Mouse (Mus musculus) heart, adult 2 months (tissue): ENCODE data around the gene Nos1ap. TPM values are rescaled to one million over a fixed set of nuclear protein-coding genes. Genes with fewer than 3 reads are reported as not detected.

Experiments
- DNase-seq, 2 experiments: peaks; one replicate each; pipeline ENCODE4 v3.0.0; 2021
- H3K27ac ChIP-seq: fragments of 200-600 bp; 2 replicates; pipeline ENCODE4 v1.8.1; 2022
- H3K27me3 ChIP-seq: fragments of 200-500 bp; 2 replicates; pipeline ENCODE4 v1.6.1; 2012; ENCODE audit warnings: mild to moderate bottlenecking, low read length, inconsistent platforms, mixed read lengths; ENCODE audit not compliant: control insufficient read depth, insufficient read depth
- H3K36me3 ChIP-seq: fragments of 200-500 bp; 2 replicates; pipeline ENCODE4 v1.6.1; 2012; ENCODE audit warnings: low read length, inconsistent platforms; ENCODE audit not compliant: control insufficient read depth, insufficient read depth
- H3K4me1 ChIP-seq: fragments of 200-500 bp; 2 replicates; pipeline ENCODE4 v1.6.1; 2011; ENCODE audit warnings: low read length; ENCODE audit not compliant: control insufficient read depth, insufficient read depth
- H3K4me3 ChIP-seq: fragments of 200-600 bp; 2 replicates; pipeline ENCODE4 v1.8.1; 2022
- H3K79me2 ChIP-seq: fragments of 200-500 bp; replicated peaks from 2 replicates; pipeline ENCODE4 v1.6.1; 2012; ENCODE audit warnings: mild to moderate bottlenecking, inconsistent platforms, low read length, moderate library complexity, mixed read lengths; ENCODE audit not compliant: control insufficient read depth, insufficient read depth
- H3K9ac ChIP-seq: fragments of 200-500 bp; 2 replicates; pipeline ENCODE4 v1.6.1; 2012; ENCODE audit warnings: low read depth, mild to moderate bottlenecking, control low read depth, inconsistent platforms, low read length, mixed read lengths
- CTCF ChIP-seq: fragments of 200-600 bp; IDR thresholded peaks from 2 replicates; pipeline ENCODE4 v1.8.1; 2022; ENCODE audit warnings: antibody characterized with exemption, mild to moderate bottlenecking, moderate library complexity
- EP300 ChIP-seq: fragments of 200-500 bp; IDR thresholded peaks from 2 replicates; pipeline ENCODE4 v1.6.1; 2011; ENCODE audit warnings: low read depth, low read length, control low read depth; ENCODE audit not compliant: insufficient read depth
- POLR2A ChIP-seq: fragments of 200-500 bp; IDR thresholded peaks from 2 replicates; pipeline ENCODE4 v1.6.1; 2011; ENCODE audit warnings: mild to moderate bottlenecking, low read depth, low read length, control low read depth; ENCODE audit not compliant: insufficient read depth
- WGBS: fragments of 180-500 bp; shearing (Covaris S2); methylation state at CpG from one replicate; pipeline ENCODE4 v1.1.7; 2018; 5-methylcytosine and 5-hydroxymethylcytosine counted together
- intact Hi-C: fragments of 180-260 bp; cut with DNase I; formaldehyde crosslinking; loops from one replicate; pipeline ENCODE4 v1.15.1; 2025
- polyA plus RNA-seq: library from polyadenylated mRNA; depleted of rRNA; stranded (reverse); fragments of >200 nt; gene quantifications from 2 replicates; pipeline ENCODE4 v1.2.3, GENCODE M21; 2012
- total RNA-seq, 2 experiments: library from RNA; stranded (reverse); gene quantifications; 2 replicates each; pipeline ENCODE4 v1.2.3; 2021

The Nos1ap gene
- total and polyA plus RNA-seq, 3 experiments = 11.5 to 24.0 (median 22.0) TPM

- DNase-seq = no peak
- no peak overlapping the region for H3K27ac ChIP-seq
- TF ChIP-seq POLR2A (no peak), CTCF (no peak), EP300 (no peak)
- H3K4me1 ChIP-seq = no peaks in the 10 kb centered on the region
- H3K27me3 ChIP-seq = no peaks in the 10 kb centered on the region
- H3K79me2 ChIP-seq = no peaks in the 10 kb centered on the region
- H3K36me3 ChIP-seq = no peaks in the 10 kb centered on the region
- no peak overlapping the region for H3K9ac ChIP-seq
- no peak overlapping the region for H3K4me3 ChIP-seq
- WGBS = 62% methylated on average over 2 of the region's 2 CpGs
- intact Hi-C loops = no loop called here
These were observed 209.2 kb downstream of the Nos1ap start for GRCm38 (mm10) chr1:170380505-170380904.

GRCm38 (mm10) chr1:170375721-170376120 is 213.9 kb downstream of the Nos1ap start:
- no peaks in the 10 kb centered on the region for H3K27me3 ChIP-seq
- H3K79me2 ChIP-seq = no peaks in the 10 kb centered on the region
- H3K9ac ChIP-seq = no peak overlapping the region
- TF ChIP-seq CTCF = no peak
- TF ChIP-seq EP300 = no peak
- no peak for TF ChIP-seq POLR2A
- no peak overlapping the region for H3K4me3 ChIP-seq
- WGBS = 89% methylated on average over 5 of the region's 5 CpGs
- DNase-seq = no peak
- H3K4me1 ChIP-seq = peaks cover 2% of the 10 kb centered on the region; the same call in 1 of the 2 replicates
- no peaks in the 10 kb centered on the region; the same call in 1 of the 2 replicates for H3K36me3 ChIP-seq
- H3K27ac ChIP-seq = no peak overlapping the region
- intact Hi-C loops = no loop called here

- Histone ChIP-seq H3K36me3 (no peaks in the 10 kb centered on the region; the same call in 1 of the 2 replicates), H3K4me3 (no peak overlapping the region), H3K27me3 (no peaks in the 10 kb centered on the region), H3K27ac (no peak overlapping the region), H3K4me1 (peaks cover 2% of the 10 kb centered on the region; the same call in 1 of the 2 replicates), H3K9ac (no peak overlapping the region), H3K79me2 (no peaks in the 10 kb centered on the region)
- intact Hi-C loops = no loop called here
- DNase-seq = no peak
- WGBS = 90% methylated on average over 2 of the region's 2 CpGs
- TF ChIP-seq POLR2A (no peak), EP300 (no peak), CTCF (no peak)
These were observed 215.9 kb downstream of the Nos1ap start for GRCm38 (mm10) chr1:170373750-170374149.

GRCm38 (mm10) chr1:170371191-170371792 is 218.4 kb downstream of the Nos1ap start:
- DNase-seq = no peak
- Histone ChIP-seq H3K27ac (no peak overlapping the region), H3K4me1 (peaks cover 2% of the 10 kb centered on the region; the same call in 1 of the 2 replicates), H3K27me3 (no peaks in the 10 kb centered on the region), H3K9ac (no peak overlapping the region), H3K36me3 (no peaks in the 10 kb centered on the region; the same call in 1 of the 2 replicates), H3K79me2 (no peaks in the 10 kb centered on the region), H3K4me3 (no peak overlapping the region)
- 51% methylated on average over 4 of the region's 4 CpGs for WGBS
- intact Hi-C loops = no loop called here
- TF ChIP-seq CTCF = no peak
- no peak for TF ChIP-seq EP300
- no peak for TF ChIP-seq POLR2A

- Histone ChIP-seq H3K27me3 (no peaks in the 10 kb centered on the region), H3K9ac (no peak overlapping the region), H3K79me2 (no peaks in the 10 kb centered on the region), H3K27ac (no peak overlapping the region), H3K36me3 (no peaks in the 10 kb centered on the region; the same call in 1 of the 2 replicates), H3K4me1 (peaks cover 2% of the 10 kb centered on the region; the same call in 1 of the 2 replicates), H3K4me3 (no peak overlapping the region)
- intact Hi-C loops = no loop called here
- WGBS = 54% methylated on average over 7 of the region's 7 CpGs
- no peak for DNase-seq
- TF ChIP-seq CTCF = no peak
- no peak for TF ChIP-seq POLR2A
- TF ChIP-seq EP300 = no peak
These were observed 220.8 kb downstream of the Nos1ap start for GRCm38 (mm10) chr1:170368864-170369263.

- Histone ChIP-seq H3K36me3 (no peaks in the 10 kb centered on the region), H3K27me3 (no peaks in the 10 kb centered on the region), H3K27ac (no peak overlapping the region), H3K4me3 (no peak overlapping the region), H3K4me1 (peaks cover 2% of the 10 kb centered on the region; the same call in 1 of the 2 replicates), H3K79me2 (no peaks in the 10 kb centered on the region), H3K9ac (no peak overlapping the region)
- intact Hi-C loops = no loop called here
- no peak for DNase-seq
- TF ChIP-seq POLR2A = no peak
- no peak for TF ChIP-seq EP300
- no peak for TF ChIP-seq CTCF
- WGBS = 82% methylated on average over 7 of the region's 7 CpGs
These were observed 222.5 kb downstream of the Nos1ap start for GRCm38 (mm10) chr1:170366981-170367700.
